Mouse (Mus musculus): ENCODE results near the gene Unc45a.
"Not testable (repeated sequence)": the region's sequence is repeated elsewhere in the genome, so short reads cannot be mapped to it uniquely, and the experiment has no call there.

Gene Unc45a

DNA sequence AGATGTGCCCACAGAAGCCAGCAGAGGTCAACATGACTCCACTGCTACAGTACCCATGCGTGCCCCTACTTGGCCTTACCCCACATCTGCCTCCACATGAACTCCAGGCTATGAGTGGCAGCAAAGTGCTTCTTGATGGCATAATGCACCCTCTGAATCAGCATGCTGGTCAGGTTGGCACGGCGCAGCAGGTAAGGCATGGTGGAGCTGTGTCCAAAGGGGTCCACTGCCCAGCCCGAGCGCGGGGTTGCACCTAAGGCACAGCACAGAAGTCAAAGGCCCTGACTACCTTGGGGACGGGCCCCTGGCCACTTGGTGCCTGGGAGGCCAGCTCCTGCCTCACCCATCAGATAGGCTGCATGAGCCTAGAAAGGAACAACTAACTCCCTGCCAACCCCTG lies 26.4 kb upstream of the Unc45a start:
- no peak for DNase-seq

DNA sequence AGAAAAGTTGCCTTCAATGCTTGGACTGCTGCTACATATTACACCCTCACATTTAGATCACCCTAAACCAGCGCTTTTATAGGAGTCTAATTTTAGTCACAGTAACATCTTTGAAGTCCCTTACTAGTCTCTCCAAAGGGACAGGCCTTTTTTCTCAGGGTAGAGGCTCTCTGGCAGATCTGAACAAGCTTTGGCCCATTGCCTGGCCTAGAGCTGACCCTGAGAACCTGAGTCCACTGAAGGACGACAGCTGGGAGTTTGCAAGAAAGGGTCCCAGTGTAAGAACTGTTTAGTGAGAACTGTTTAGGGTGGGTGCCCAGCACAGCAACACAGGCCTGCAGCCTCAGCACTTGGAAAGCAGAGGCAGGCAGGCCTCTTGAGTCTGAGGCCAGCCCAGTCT lies 25.0 kb upstream of the Unc45a start:
- peak; percentile 62 to 66 for DNase-seq

GRCm38 (mm10) chr7:80360435-80360834 lies 19.6 kb upstream of the Unc45a start:
- no peak for DNase-seq

- DNase-seq, result peak in 1 of 2 experiments; percentile 27
Measured at GRCm38 (mm10) chr7:80358039-80358438, 17.2 kb upstream of the Unc45a start.

DNA sequence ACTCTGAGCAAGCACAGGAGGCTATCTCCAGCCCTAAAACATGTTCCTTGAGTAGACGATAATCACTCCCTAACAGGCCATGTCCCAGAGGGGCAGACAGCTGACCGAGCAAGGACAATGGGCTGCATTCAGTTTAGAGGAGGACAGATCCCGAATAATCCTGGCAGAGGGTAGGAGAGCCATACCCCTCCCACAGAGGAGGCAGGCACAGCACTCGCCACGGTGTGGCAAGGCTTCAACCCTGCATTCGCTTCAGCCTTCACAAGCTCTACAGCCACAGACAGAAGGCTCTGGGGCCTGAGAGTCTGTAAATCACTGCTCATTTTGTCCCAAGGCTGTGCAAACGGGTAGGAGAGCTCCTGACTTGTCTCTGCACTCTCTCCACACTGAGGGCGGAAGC lies 16.4 kb upstream of the Unc45a start:
- DNase-seq, result no peak

GRCm38 (mm10) chr7:80356351-80356750 lies 15.5 kb upstream of the Unc45a start:
- peak in 1 of 2 experiments; percentile 29 for DNase-seq

GRCm38 (mm10) chr7:80352920-80353319 lies 12.1 kb upstream of the Unc45a start:
- DNase-seq, result peak in 1 of 2 experiments; percentile 25

GRCm38 (mm10) chr7:80350808-80351207 lies 10.0 kb upstream of the Unc45a start:
- DNase-seq, result no peak

- DNase-seq, result peak in 1 of 2 experiments; percentile 31
Measured at GRCm38 (mm10) chr7:80347670-80348586, 7.1 kb upstream of the Unc45a start.

DNA sequence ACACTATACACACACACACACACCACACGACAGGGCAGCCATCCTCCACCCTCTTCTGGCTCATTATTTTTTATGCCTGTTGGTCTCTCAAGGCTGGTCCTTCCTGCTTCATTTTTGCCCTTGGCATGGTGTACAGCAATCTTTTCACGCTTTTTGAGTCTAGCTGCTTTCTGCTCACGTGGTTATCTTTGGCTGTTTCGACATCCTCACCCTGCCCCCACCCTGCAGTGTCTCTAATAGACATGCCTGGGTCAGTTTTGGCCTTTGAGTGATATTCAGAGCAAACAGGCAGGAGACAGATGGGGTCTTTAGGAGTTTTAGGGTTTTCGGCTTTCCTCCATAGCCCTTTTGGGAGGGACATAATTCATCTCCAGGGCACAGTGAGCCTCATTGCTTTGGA lies 6.0 kb upstream of the Unc45a start:
- DNase-seq, result peak in 1 of 2 experiments; percentile 35

- peak in 1 of 2 experiments; percentile 26 for DNase-seq
Measured at GRCm38 (mm10) chr7:80346173-80346572, 5.4 kb upstream of the Unc45a start.

GRCm38 (mm10) chr7:80343270-80344018 lies 2.6 kb upstream of the Unc45a start:
- DNase-seq, result peak in 1 of 2 experiments; percentile 35

DNA sequence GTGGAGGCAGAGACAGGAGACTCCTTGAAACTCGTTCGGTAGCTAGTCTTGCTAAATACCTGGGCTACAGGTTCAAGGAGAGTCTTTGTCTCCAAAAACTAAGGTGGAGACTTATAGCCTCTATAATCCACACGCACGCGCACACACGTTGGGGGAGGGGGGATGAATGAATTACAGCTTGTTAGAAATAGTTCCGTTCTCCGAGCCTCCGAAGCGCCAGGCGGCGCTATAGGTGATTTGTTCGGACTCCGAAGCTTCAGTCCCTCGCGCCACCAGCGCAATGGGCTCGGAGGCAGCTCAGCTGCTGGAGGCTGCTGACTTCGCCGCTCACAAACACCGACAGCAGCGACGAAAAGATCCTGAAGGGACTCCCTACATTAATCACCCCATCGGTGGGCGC lies 2.1 kb upstream of the Unc45a start, which contains the start of gene Hddc3:
TSS of gene Hddc3 (plus strand) at position 247 of the 400 bp plus-strand sequence.
- peak; percentile 96 to 98 for DNase-seq

DNA sequence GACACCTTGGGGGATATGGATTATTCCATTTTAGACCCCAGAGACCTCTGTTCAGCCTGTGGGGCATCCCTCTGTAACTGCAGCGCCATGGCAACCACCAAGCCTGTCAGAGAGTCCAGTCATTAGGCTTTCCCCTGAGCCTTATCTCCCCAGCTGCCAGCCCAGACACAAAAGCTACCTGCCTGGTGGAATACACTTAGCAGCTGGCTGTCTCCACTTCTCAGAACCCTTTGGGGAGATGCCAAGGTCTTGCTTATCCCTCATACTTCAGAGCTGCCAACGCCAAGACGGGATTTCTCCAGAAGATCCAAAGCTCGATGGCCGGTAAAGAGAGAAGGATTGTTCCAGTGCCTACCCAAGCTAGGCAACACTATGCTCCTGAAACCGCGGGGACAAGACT lies 988 bp upstream of the Unc45a start:
- DNase-seq, result peak in 1 of 2 experiments; percentile 32

DNA sequence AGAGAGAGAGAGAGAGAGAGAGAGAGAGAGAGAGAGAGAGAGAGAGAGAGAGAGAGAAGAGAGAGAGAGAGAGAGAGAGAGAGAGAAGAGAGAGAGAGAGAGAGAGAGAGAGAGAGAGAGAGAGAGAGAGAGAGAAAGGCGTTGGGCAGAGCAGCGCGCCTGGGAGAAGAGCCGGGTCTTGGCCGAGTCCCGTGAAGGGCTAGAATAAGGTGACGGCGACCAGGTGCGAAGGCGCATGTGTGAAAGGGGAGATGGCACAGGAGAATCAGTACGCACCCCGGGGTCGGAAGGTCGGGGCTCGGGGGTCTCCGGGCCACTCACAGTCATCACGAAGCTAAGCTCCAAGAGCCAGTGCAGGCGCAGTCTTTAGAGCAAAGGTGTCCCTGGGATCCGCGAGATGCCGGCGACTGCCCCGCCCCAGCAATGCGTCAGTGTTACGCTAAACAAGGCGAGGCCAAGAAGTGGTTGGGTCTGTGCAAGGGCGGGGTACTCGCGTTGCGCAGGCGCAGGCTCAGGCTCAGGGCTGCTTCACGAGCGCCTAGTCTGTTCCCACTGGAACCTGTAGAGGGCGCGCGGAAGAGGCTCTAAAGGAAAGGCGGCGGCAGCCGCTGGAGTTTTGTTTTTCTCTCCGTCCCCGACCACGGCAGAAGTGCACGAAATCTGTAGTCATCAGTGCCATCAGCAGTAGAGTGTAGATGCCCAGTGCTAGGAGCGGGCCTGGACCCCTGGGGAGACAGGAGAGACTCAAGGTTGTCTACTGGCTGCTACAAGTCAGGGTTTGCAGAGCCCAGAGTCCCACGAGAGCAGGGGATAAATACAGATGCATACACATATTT lies 794 bp downstream of the Unc45a start:
- peak; percentile 98 to 99 for DNase-seq

DNA sequence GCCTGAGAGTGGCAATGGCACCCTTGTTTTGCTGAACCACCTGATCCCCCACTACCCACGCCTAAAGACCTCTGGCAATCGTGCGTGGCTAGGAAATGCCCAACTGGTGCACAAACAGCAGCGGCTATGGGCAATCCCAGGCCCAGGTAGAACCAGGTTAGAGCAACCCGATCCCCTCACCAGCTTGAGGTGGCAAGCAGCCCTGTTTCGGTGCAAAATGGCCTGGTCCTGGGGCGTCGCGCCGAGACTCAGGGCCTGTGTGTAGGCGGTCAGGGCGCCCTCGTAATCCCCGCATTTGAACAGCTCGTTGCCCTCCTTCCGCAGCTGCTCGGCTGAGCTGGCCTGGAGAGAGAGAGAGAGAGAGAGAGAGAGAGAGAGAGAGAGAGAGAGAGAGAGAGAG lies 1.4 kb downstream of the Unc45a start:
- peak in 1 of 2 experiments; percentile 64 for DNase-seq

DNA sequence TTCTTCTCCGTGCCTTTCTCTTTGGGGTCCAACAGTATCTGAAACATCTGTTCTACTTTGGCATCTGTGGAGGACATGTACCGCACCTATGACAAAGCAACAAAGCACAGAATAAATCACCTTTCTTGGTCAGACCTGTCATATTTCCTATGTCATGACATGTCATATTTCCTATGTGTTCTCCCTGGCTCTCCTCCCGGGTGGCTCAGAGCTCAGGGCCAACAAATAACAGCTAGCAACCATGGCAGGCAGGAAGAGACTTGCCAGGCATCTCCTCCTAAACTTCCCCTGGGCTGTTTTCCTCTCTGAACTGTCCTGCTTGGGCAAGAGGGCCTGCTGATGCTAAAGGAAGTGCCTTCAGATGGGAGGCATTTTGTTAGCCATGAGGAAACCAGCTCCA lies 3.9 kb downstream of the Unc45a start:
- no peak for DNase-seq

DNA sequence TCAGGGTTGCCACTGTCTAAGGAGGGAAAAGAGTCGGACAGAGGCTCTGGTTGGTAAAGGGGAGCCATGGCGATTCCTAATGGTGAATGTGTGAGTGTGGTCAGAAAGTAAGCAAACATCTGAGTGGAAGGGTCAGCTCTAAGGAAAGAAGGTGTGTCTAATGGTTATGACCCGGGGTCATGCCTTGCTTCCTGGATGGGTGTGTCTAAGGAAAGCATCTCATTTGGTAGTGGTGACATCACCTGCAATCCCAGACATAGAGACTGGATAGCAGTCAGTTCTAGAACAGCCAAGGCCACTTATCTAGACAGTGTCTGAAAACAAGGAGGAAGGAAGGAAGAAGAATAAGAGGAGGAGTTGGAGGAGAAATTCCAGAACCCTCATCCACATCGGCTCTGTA lies 6.0 kb downstream of the Unc45a start:
- no peak for DNase-seq

GRCm38 (mm10) chr7:80331433-80331832 lies 9.4 kb downstream of the Unc45a start:
- DNase-seq, result no peak

- no peak for DNase-seq
Measured at GRCm38 (mm10) chr7:80330278-80330677, 10.5 kb downstream of the Unc45a start.

DNA sequence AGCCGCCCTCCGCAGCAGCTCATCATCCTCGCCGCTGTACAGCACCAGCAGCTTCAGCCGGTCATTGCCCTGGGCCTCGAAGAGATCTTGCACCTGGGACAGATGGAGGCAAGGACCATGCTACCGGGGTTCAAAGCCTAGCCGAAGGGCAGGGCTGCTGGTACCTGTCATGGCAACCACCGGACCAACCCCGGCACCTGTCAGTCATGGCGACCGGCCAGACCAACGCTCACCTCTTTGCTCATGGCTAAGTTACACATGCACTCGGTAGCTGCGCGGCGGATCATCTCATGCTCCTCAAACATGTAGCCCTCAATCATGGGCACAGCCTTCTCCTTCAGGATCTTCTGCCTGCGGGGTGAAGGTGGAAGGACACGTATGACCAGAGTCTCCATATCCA lies 14.7 kb downstream of the Unc45a start:
- DNase-seq, result no peak

DNA sequence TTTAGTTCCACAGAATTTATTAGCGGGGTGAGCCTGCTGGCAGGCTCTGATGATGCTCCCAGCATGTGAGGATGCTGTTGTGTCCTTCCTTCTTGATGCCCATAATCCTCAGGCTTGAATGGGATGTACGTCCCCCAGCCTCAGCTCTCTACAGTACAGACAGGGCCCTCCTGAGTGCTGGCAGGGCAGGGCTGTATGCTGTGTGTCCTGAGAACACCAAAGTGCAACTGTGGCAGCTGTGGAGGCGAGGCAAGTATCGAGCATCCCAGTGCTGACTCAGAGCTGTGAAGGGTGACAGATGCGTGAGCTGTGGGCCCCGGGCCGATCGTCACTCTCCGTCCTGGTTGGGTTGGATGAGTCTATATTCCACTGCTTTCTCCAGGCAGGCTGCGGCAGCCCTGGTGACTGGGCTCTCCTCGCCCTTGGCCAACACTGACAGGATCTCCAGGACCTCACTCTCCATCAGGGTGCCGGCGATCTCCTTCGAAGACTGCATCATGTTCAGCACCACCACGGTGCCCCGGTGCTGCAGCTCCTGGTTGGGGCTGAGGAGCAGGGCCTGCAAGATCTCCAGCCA lies 15.4 kb downstream of the Unc45a start:
- no peak for DNase-seq

- not testable (repeated sequence) for DNase-seq
Measured at GRCm38 (mm10) chr7:80324816-80325119, 16.0 kb downstream of the Unc45a start.

All from kidney, postnatal 25 days (tissue).